Mouse (Mus musculus) hindbrain, embryonic 14.5 days (tissue): ENCODE results near the gene Aldoc. TPM values are rescaled to one million over a fixed set of nuclear protein-coding genes. Genes with fewer than 3 reads are reported as not detected.

Experiments used
- ATAC-seq: fragments of 200-750 bp; cut with Nextera tagmentation; 2 replicates; pipeline ENCODE4 v1.8.0; 2017; ENCODE audit warnings: moderate number of reproducible peaks, mild to moderate bottlenecking, moderate TSS enrichment, moderate library complexity; ENCODE audit not compliant: low FRiP score
- DNase-seq: peaks from one replicate; pipeline ENCODE4 v3.0.0-alpha.2; 2015; ENCODE audit warnings: low spot score
- H3K27ac ChIP-seq: fragments of 300-500 bp; sonication (generic); 2 replicates; pipeline ENCODE4 v1.5.1; 2014; ENCODE audit warnings: mild to moderate bottlenecking, moderate library complexity
- H3K27me3 ChIP-seq: fragments of 300-500 bp; sonication (generic); 2 replicates; pipeline ENCODE4 v1.6.1; 2014; ENCODE audit warnings: mild to moderate bottlenecking, low read length, mixed read lengths; ENCODE audit not compliant: control insufficient read depth, insufficient read depth
- H3K36me3 ChIP-seq: fragments of 300-500 bp; sonication (generic); replicated peaks from 2 replicates; pipeline ENCODE4 v1.6.1; 2014; ENCODE audit not compliant: control insufficient read depth, insufficient read depth
- H3K4me1 ChIP-seq: fragments of 300-500 bp; sonication (generic); replicated peaks from 2 replicates; pipeline ENCODE4 v1.6.1; 2014; ENCODE audit warnings: antibody characterized with exemption, low read length, mixed read lengths; ENCODE audit not compliant: control insufficient read depth, insufficient read depth
- H3K4me2 ChIP-seq: fragments of 300-500 bp; sonication (generic); replicated peaks from 2 replicates; pipeline ENCODE4 v1.6.1; 2014; ENCODE audit warnings: mild to moderate bottlenecking, moderate library complexity
- H3K4me3 ChIP-seq: fragments of 300-500 bp; sonication (generic); replicated peaks from 2 replicates; pipeline ENCODE4 v1.5.1; 2014; ENCODE audit warnings: mild to moderate bottlenecking, low read length
- H3K9ac ChIP-seq: fragments of 300-500 bp; sonication (generic); 2 replicates; pipeline ENCODE4 v1.6.1; 2014
- H3K9me3 ChIP-seq: fragments of 300-500 bp; sonication (generic); 2 replicates; pipeline ENCODE4 v1.6.1; 2016; ENCODE audit warnings: low read length; ENCODE audit not compliant: control insufficient read depth
- WGBS: fragments of 180-500 bp; shearing (Covaris S2); extraction: QIAGEN DNeasy Blood & Tissue Kit; methylation state at CpG from one replicate; pipeline ENCODE4 v1.1.7; 2014; 5-methylcytosine and 5-hydroxymethylcytosine counted together
- polyA plus RNA-seq: library from polyadenylated mRNA; unstranded; fragments of >200 nt; fragmentation: Nextera tagmentation; extraction: Ambion mirVana; gene quantifications from 2 replicates; pipeline ENCODE4 v1.2.1, GENCODE M21; 2014

Aldoc gene
- polyA plus RNA-seq, 1 experiment from 2014 or later, result 278 TPM

DNA sequence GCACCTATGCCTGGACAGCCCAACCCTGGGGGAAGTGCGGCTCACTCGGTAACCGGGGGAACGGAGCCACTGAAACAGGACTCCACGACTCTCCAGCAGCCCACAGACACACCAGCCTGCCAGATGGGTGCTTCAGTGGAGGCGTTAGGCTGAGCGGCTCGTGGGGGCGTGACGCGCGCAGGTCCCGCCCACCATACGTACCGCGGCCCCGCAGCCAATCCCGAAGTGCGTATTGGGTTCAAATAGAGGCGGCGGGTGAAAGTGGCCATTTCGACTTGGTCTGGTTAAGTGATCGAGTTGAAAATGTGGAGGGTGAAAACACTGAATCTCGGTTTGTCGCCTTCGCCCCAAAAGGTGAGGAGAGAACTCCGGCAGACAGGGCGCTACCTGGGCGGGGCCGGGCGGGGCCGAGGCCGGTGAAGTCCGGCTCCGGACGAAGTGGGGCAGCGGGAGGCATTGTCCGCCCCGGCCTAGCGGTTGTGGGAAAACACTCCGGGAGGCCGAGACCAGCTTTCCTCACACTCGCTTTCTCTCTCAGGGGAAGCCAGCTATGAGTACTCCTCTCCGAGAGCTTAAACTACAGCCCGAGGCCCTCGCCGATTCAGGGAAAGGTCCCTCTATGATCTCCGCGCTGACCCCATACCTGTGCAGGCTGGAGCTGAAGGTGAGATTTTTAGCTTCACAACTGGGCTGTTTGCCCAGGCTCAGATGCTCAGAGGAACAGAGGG is 21.2 kb upstream of the Aldoc start, which contains the start of gene Spag5:
Gene Spag5, plus strand, starts transcription at position 173 of the 728 bp plus-strand sequence.
- peak within 1 kb of the TSS; percentile 54 for H3K9ac ChIP-seq
- WGBS, result under 1% methylated on average over 48 of the region's 49 CpGs
- no peaks in the 10 kb centered on the region for H3K9me3 ChIP-seq
- DNase-seq, result peak; percentile 90
- H3K27ac ChIP-seq, result no peak within 1 kb of the TSS
- peak within 1 kb of the TSS; percentile 99 for H3K4me2 ChIP-seq
- peaks cover 5% of the 10 kb centered on the region for H3K4me1 ChIP-seq
- H3K4me3 ChIP-seq, result peak within 1 kb of the TSS; percentile 55
- peak; percentile 99 for ATAC-seq
- H3K27me3 ChIP-seq, result no peaks in the 10 kb centered on the region
- H3K36me3 ChIP-seq, result no peaks in the 10 kb centered on the region

- WGBS, result 94% methylated on average over 4 of the region's 4 CpGs
- Histone ChIP-seq H3K36me3 (no peaks in the 10 kb centered on the region; the same call in 1 of the 2 replicates), H3K4me3 (no peak overlapping the region), H3K9me3 (no peaks in the 10 kb centered on the region), H3K4me2 (no peak overlapping the region), H3K9ac (no peak overlapping the region), H3K4me1 (peaks cover 5% of the 10 kb centered on the region), H3K27me3 (no peaks in the 10 kb centered on the region), H3K27ac (no peak overlapping the region)
- ATAC-seq (no peak), DNase-seq (no peak)
These were observed 17.5 kb upstream of the Aldoc start for GRCm38 (mm10) chr11:78305272-78305671.

- 75% methylated on average over 8 of the region's 8 CpGs for WGBS
- no peak for ATAC-seq
- H3K4me3 ChIP-seq, result no peak overlapping the region
These were observed 11.8 kb upstream of the Aldoc start for GRCm38 (mm10) chr11:78310861-78311511.

DNA sequence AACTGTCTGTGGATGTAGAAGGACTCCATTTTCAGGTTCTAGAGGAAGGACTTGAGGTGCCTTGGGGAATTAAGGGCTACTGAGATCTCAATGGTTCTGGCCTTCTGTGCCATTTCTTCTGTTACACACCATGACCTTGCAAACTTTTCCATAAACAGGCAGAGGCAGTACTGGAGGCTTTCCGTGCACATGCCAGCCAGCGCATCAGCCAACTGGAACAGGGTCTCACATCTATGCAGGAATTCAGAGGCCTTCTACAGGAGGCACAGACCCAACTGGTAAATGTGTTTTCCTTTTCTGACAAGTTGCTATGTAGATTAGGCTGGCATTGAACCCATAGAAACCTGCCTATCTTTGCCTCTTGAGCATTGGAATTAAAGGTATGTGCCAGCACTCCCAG is 9.1 kb upstream of the Aldoc start:
- no peak overlapping the region for H3K27ac ChIP-seq
- H3K4me1 ChIP-seq, result no peaks in the 10 kb centered on the region
- no peaks in the 10 kb centered on the region for H3K9me3 ChIP-seq
- no peak for DNase-seq
- H3K36me3 ChIP-seq, result peaks cover 15% of the 10 kb centered on the region
- H3K9ac ChIP-seq, result no peak overlapping the region
- no peaks in the 10 kb centered on the region for H3K27me3 ChIP-seq
- H3K4me3 ChIP-seq, result no peak overlapping the region
- no peak for ATAC-seq
- WGBS, result 97% methylated on average over 2 of the region's 2 CpGs
- H3K4me2 ChIP-seq, result no peak overlapping the region

More at GRCm38 (mm10) chr11:78310861-78311511, 11.8 kb upstream of the Aldoc start:
- no peaks in the 10 kb centered on the region for H3K4me1 ChIP-seq
- H3K4me2 ChIP-seq, result no peak overlapping the region
- H3K36me3 ChIP-seq, result peaks cover 8% of the 10 kb centered on the region
- no peak overlapping the region for H3K27ac ChIP-seq
- H3K9ac ChIP-seq, result no peak overlapping the region
- no peak for DNase-seq
- no peaks in the 10 kb centered on the region for H3K9me3 ChIP-seq
- no peaks in the 10 kb centered on the region for H3K27me3 ChIP-seq

GRCm38 (mm10) chr11:78318411-78318810 is 4.4 kb upstream of the Aldoc start:
- H3K9me3 ChIP-seq, result no peaks in the 10 kb centered on the region
- H3K36me3 ChIP-seq, result peaks cover 12% of the 10 kb centered on the region
- no peak for DNase-seq
- 85% methylated on average over 2 of the region's 2 CpGs for WGBS
- H3K4me3 ChIP-seq, result no peak overlapping the region
- no peak overlapping the region for H3K9ac ChIP-seq
- no peak for ATAC-seq
- H3K4me1 ChIP-seq, result peaks cover 10% of the 10 kb centered on the region
- H3K27ac ChIP-seq, result no peak overlapping the region
- no peaks in the 10 kb centered on the region for H3K27me3 ChIP-seq
- H3K4me2 ChIP-seq, result no peak overlapping the region

- H3K27me3 ChIP-seq, result no peaks in the 10 kb centered on the region
- peak overlapping the region; percentile 47; the same call in 1 of the 2 replicates for H3K9ac ChIP-seq
- no peak for DNase-seq
- ATAC-seq, result peak; percentile 54
- peak overlapping the region; percentile 36 for H3K4me2 ChIP-seq
- WGBS, result 55% methylated on average over 2 of the region's 2 CpGs
- H3K4me1 ChIP-seq, result peaks cover 10% of the 10 kb centered on the region
- no peaks in the 10 kb centered on the region; the same call in 1 of the 2 replicates for H3K36me3 ChIP-seq
- H3K9me3 ChIP-seq, result no peaks in the 10 kb centered on the region
- peak overlapping the region; percentile 76; the same call in 1 of the 2 replicates for H3K27ac ChIP-seq
- H3K4me3 ChIP-seq, result peak overlapping the region; percentile 26; the same call in 1 of the 2 replicates
These were observed 514 bp upstream of the Aldoc start for GRCm38 (mm10) chr11:78322076-78322831.

- DNase-seq (peak; percentile 63), ATAC-seq (peak; percentile 25; the same call in 1 of the 2 replicates)
- Histone ChIP-seq H3K9ac (no peak overlapping the region; the same call in 1 of the 2 replicates), H3K36me3 (no peaks in the 10 kb centered on the region), H3K4me1 (peaks cover 14% of the 10 kb centered on the region), H3K9me3 (no peaks in the 10 kb centered on the region), H3K4me3 (peak overlapping the region; percentile 15), H3K27me3 (no peaks in the 10 kb centered on the region), H3K27ac (peak overlapping the region; percentile 35; the same call in 1 of the 2 replicates), H3K4me2 (peak overlapping the region; percentile 36)
- 65% methylated on average over 15 of the region's 15 CpGs for WGBS
These were observed 1.4 kb downstream of the Aldoc start for GRCm38 (mm10) chr11:78324000-78324785.

GRCm38 (mm10) chr11:78324965-78325364 is 2.2 kb downstream of the Aldoc start:
- Histone ChIP-seq H3K4me1 (peaks cover 19% of the 10 kb centered on the region), H3K4me2 (peak overlapping the region; percentile 32), H3K27me3 (no peaks in the 10 kb centered on the region), H3K9ac (no peak overlapping the region), H3K27ac (peak overlapping the region; percentile 35; the same call in 1 of the 2 replicates), H3K4me3 (peak overlapping the region; percentile 15), H3K36me3 (no peaks in the 10 kb centered on the region), H3K9me3 (no peaks in the 10 kb centered on the region)
- no peak for ATAC-seq
- DNase-seq, result no peak
- WGBS, result 93% methylated on average over 12 of the region's 12 CpGs
